Mouse (Mus musculus): ENCODE results near the gene Asgr2.

Asgr2 gene

GRCm38 (mm10) chr11:70091986-70092783 is at the start of gene Asgr2:
TSS of gene Asgr2 (plus strand) at chr11:70092644.
- 82% methylated on average over 12 of the region's 12 CpGs for WGBS

DNA sequence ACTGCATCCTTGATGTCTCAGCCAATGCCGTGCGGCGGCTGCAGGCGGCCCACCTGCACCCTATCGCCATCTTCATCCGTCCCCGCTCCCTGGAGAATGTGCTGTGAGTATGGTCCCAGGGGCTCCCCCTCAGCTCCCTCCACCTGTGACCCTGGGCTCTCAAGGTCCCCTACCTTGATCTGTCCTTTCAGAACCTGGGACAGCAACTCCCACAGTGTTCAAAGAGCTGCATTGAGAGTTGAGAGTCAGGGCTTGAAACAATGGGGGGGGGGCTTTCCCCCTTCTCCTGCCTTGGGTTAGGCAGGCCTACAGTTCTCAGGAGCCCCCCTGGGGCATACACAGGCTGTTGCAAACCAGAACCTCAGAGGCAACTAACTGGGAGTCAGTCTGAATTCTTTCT is 48.8 kb upstream of the Asgr2 start:
- WGBS: 85% methylated on average over 7 of the region's 7 CpGs

GRCm38 (mm10) chr11:70045435-70045834 is 47.0 kb upstream of the Asgr2 start:
- 65% methylated on average over 9 of the region's 9 CpGs for WGBS

- 55% methylated on average over 6 of the region's 6 CpGs for WGBS
These were observed 43.1 kb upstream of the Asgr2 start for GRCm38 (mm10) chr11:70049366-70049765.

GRCm38 (mm10) chr11:70049816-70050215 is 42.6 kb upstream of the Asgr2 start:
- 44% methylated on average over 10 of the region's 10 CpGs for WGBS

DNA sequence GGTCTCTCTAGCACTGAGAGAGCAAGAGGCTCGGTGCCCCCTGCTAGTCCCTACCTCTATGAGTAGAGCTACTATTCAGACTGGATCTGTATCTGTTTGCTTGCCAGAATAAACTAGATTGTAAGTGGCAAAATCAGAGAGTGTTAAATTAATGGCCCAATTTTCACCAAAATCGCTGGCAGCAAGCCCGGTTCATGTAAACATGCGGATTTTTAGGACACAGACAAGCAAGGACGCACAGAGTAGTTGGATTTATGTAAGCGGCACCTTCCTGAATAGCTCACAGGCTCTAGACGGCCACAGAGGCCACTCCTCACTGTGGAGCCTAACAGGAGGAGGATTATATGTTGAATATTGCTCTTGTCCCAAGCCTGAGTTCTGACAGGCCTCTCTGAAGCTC is 39.3 kb upstream of the Asgr2 start:
- 68% methylated on average over 7 of the region's 7 CpGs for WGBS

DNA sequence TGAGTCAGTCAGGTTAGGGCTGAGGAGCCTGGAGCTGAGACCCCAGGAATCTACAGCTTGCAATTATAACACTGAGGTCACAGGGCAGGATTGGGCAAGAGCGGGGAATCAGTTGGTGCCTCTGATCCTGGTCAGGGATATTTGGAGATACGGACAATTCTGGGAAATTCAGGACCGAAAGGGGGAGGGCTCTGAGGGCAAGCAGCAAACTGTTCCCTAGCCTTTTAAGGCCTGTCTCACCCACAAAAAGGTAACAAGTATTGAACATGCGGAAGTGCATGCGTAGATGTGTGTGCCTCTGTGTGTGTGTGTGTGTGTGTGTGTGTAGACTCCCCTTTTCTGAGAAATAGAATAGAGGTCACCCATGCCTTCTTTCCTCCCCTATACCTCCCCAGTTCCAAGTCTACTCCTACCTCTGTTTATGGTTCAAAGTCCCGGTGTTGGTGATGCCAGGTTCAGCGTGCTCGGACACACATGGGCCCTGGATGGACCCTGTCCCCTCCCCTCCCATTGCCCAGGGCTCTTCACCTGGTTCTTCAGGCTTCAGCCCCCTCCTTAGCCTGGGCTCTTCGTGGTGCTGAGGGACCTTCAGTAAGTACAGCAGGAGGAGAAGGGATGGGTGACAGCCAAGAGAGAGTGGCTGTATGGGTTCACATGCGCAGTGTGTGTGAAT is 38.4 kb upstream of the Asgr2 start, which contains the start of gene Asgr1:
Gene Asgr1, plus strand, starts transcription at position 188 of the 673 bp plus-strand sequence.
- 88% methylated on average over 10 of the region's 10 CpGs for WGBS

- 20% methylated on average over 18 of the region's 18 CpGs for WGBS
These were observed 36.7 kb upstream of the Asgr2 start for GRCm38 (mm10) chr11:70055618-70056214.

DNA sequence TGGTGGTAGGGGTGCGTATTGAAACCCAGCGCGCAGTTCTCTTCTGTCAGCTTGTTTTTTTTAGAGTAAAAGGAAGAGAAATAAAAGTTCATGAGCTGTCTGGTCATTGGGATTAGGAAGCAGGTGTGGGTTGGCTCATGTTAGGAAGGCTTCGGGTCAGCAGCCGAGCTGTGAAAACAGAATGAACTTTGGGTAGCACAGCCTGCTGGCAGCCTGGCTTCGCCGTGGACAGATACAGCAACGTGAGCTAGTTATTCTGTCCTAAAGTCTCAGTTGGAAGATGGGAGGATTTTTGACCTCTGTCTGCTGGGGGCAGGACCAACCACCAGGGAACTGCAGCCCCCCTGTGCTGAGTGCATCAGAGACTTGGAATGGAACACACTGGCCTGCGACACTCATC is 34.6 kb upstream of the Asgr2 start:
- 78% methylated on average over 9 of the region's 9 CpGs for WGBS

- 84% methylated on average over 6 of the region's 6 CpGs for WGBS
These were observed 32.5 kb upstream of the Asgr2 start for GRCm38 (mm10) chr11:70059930-70060329.

- WGBS: 68% methylated on average over 3 of the region's 3 CpGs
These were observed 29.4 kb upstream of the Asgr2 start for GRCm38 (mm10) chr11:70063053-70063452.

DNA sequence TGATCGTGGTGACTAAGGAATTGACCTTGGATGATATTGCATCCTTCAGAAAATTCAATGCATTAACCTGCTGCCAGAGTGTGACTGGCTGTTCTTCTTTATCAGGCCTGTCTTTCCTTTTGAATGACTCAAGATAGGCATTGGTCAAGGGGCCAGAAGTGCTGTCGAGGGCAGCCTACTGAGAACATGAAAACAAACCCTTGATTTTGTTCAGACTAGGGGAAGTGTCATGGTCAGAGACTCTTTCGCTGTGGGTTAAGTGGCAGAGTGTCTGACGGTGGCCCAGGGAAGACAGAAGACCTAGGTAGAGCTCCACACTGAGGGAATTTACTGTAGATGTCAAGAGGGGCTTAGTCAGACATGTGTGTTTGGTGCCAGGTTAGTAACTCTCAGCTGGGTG is 25.7 kb upstream of the Asgr2 start:
- 69% methylated on average over 4 of the region's 4 CpGs for WGBS

DNA sequence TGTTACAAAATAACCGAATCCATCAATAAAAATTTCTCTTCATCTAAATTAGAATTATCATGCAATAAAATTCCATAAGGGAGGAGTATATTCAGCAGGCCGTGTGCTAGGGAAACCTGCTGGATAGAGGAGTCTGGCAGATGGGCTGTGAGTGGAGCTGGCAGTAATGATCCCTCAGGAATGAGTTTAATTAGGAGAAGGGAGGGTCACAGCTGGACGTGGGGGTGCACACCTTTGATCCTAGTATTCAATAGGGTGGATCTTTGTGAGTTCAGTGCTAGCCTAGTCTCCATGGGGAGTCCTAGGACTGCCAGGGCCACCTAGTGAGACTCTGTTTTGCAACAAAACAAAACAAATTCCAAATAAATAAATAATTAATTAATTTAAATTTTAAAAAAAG is 24.2 kb upstream of the Asgr2 start:
- WGBS: 46% methylated on average over 3 of the region's 3 CpGs

DNA sequence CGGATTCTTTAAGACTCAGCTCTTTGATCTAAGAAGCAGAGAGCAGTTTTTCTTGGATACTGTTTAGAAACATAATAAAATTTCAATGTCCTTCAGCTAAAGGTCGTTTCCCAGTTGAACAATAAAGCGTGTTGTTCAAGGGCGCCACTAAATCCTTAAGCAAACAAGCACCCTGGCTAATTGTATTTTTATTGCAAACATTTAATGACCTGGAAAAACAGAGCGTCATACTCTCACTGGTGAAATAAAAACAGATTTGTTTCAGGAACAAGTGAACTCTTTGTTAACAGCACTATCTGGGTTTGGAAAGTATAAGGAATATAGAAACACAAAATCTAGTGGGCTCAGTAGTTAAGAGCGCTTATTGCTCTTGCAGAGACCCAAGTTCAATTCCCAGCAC is 22.4 kb upstream of the Asgr2 start:
- 70% methylated on average over 6 of the region's 6 CpGs for WGBS

GRCm38 (mm10) chr11:70070603-70071002 is 21.8 kb upstream of the Asgr2 start:
- 88% methylated on average over 3 of the region's 3 CpGs for WGBS

DNA sequence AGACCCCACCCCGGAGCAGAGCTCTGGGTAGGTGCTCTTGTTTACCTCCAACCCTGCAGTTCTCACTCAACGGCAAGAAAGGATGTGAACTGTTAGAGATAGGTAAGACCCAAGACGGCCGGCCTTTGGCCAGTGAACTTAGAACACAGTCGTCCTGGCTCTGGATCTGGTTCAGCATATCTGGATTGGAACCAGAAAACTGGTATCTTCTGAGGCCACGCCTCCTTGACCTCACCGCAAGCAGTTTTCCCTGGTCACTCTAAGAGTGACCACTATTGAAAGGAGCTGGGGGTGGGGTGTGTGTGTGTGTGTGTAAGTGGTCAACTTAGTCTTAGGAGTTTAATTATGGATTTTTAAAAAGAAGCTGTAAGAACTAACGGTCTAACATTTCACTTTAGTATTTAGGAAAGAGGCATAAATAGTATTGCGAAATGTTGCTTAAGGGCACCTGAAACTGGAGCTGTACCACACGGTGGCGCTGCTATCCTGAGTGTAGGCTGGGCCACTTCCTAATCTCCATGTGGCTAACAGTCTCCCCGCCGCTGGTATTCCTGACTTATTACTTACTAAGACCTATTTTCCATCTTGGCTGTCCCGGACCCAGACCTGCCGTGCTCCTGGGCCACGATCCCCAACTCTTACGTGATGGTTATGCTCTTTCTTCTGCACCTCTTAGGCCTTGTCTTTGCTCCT is 17.9 kb upstream of the Asgr2 start:
- 34% methylated on average over 17 of the region's 17 CpGs for WGBS

DNA sequence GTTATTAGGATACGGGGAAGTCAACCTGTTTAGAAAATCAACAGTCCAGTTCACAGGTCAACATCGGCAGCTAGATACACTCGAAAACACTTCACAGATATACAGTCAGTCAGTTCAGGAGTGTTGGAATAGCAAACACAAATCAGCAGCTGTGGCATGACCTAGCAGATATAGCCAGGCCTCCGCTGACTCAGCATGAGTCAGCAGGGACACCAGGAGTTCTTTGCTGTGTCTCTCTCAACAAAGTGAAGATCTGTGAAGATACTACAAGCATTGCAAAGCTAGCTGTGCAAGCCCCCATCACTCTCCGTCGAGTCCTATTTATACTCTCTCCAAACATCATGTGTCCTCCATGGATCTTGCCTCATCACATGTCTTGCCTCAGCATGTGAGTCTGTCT is 16.9 kb upstream of the Asgr2 start:
- 83% methylated on average over 6 of the region's 6 CpGs for WGBS

GRCm38 (mm10) chr11:70077441-70077840 is 15.0 kb upstream of the Asgr2 start:
- WGBS: 69% methylated on average over 3 of the region's 3 CpGs

DNA sequence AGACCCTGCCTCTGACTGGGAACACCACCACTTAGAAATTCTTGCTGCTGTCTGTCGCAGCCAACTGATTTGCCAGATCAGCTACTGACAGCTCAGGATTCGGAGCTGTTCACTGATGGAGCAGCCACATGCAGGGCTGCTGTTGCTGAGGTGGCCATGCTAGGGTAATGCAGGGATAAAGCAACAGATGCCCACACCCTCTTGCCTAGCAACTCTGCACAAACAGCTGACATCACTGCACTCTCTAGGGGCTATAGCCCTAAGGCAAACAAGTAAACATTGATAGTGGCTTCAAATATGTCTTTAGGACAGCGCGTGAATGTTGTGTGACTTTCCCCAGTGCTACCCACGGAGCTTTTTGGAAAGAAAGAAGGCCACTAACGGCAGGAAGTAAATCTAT is 13.3 kb upstream of the Asgr2 start:
- WGBS: 79% methylated on average over 6 of the region's 6 CpGs

- 66% methylated on average over 7 of the region's 7 CpGs for WGBS
These were observed 12.5 kb upstream of the Asgr2 start for GRCm38 (mm10) chr11:70079928-70080327.

GRCm38 (mm10) chr11:70080803-70081590 is 11.4 kb upstream of the Asgr2 start:
- 85% methylated on average over 15 of the region's 15 CpGs for WGBS

All from cerebral cortex, adult 2 months (tissue).